ENCODE assay signal across 8 mouse cellular contexts in the genomic region with DNA sequence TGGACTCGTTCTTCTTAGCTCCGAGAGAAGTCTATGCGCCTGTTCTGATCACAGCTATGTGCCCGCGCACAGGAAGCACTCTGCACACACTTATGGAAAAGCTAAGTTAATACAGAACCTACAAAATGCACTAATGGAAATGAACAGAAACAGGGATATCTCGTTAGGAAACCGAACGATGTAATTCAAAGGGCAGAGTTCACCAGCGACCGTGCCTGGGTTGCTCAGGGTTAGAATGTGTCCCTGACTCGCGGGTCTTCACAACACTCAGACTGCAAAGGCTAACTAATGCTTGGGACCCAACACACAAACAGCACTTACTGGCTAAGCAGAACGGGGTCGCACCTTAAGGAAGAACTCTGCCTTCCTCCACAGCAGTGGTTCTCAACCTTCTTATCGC. TPM values are rescaled to one million over a fixed set of nuclear protein-coding genes. Genes with fewer than 3 reads are reported as not detected.
DNase-seq lines count a peak whose midpoint lies in the region; ATAC-seq and TF ChIP-seq lines count a peak whose summit lies in the region.

No protein-coding gene starts in this region.

- H3K36me3 ChIP-seq in thymus, adult 2 months (ENCODE audit: control insufficient read depth, insufficient read depth, low read length) = no peaks in the 10 kb centered on the region; the same call in 1 of the 2 replicates
- H3K36me3 ChIP-seq in embryonic facial prominence, embryonic 15.5 days = peaks cover 11% of the 10 kb centered on the region; the same call in 1 of the 2 replicates
- 0 out of 2 replicates have a peak, but pooled peaks cover 3% of the 10 kb centered on the region for H3K36me3 ChIP-seq in intestine, embryonic 15.5 days
- H3K36me3 ChIP-seq in liver, embryonic 16.5 days (ENCODE audit: control insufficient read depth, insufficient read depth) = peaks cover 4% of the 10 kb centered on the region; the same call in 1 of the 2 replicates
- H3K36me3 ChIP-seq in stomach, postnatal 0 days (ENCODE audit: control insufficient read depth, insufficient read depth, low read length) = no peaks in the 10 kb centered on the region

- TF ChIP-seq CTCF in thymus, adult 2 months (IDR thresholded peaks at IDR 0.05; ENCODE audit: borderline replicate concordance, control insufficient read depth, extremely low read depth, insufficient read depth, low read length, poor library complexity) = no peak
- no peak for TF ChIP-seq CTCF in stomach, postnatal 0 days (IDR thresholded peaks at IDR 0.05; ENCODE audit: low read depth)

- no peak for ATAC-seq in embryonic facial prominence, embryonic 15.5 days (ENCODE audit: insufficient number of reproducible peaks, low FRiP score, low TSS enrichment, low read depth)
- ATAC-seq in intestine, embryonic 15.5 days = peak; percentile 6; the same call in 1 of the 2 replicates
- no peak for ATAC-seq in liver, embryonic 16.5 days (ENCODE audit: low read depth)
- no peak for ATAC-seq in stomach, postnatal 0 days (ENCODE audit: low FRiP score, low TSS enrichment)

- peak overlapping the region; percentile 43; the same call in 1 of the 2 replicates for H3K9ac ChIP-seq in embryonic facial prominence, embryonic 15.5 days
- H3K9ac ChIP-seq in intestine, embryonic 15.5 days = peak overlapping the region; percentile 61; the same call in 1 of the 2 replicates
- H3K9ac ChIP-seq in liver, embryonic 16.5 days (ENCODE audit: low read depth, low read length) = peak overlapping the region; percentile 83
- H3K9ac ChIP-seq in stomach, postnatal 0 days (ENCODE audit: low read length) = no peak overlapping the region

- TF ChIP-seq POLR2A in thymus, adult 2 months (IDR thresholded peaks at IDR 0.05; ENCODE audit: control insufficient read depth, extremely low read depth, insufficient read depth, low read length, poor library complexity) = no peak

- no peaks in the 10 kb centered on the region for H3K27me3 ChIP-seq in thymus, adult 2 months (ENCODE audit: control insufficient read depth, insufficient read depth, low read length)
- H3K27me3 ChIP-seq in embryonic facial prominence, embryonic 15.5 days = peaks cover 17% of the 10 kb centered on the region
- no peaks in the 10 kb centered on the region for H3K27me3 ChIP-seq in intestine, embryonic 15.5 days (replicated peaks)
- H3K27me3 ChIP-seq in liver, embryonic 16.5 days (ENCODE audit: control insufficient read depth, insufficient read depth, low read depth, low read length) = no peaks in the 10 kb centered on the region
- H3K27me3 ChIP-seq in stomach, postnatal 0 days (ENCODE audit: control insufficient read depth, insufficient read depth, low read length) = no peaks in the 10 kb centered on the region

- under 1% methylated on average over 15 of the region's 15 CpGs for whole genome bisulfite sequencing in thymus, adult 2 months
- 6% methylated on average over 15 of the region's 15 CpGs for WGBS in embryonic facial prominence, embryonic 15.5 days
- WGBS in intestine, embryonic 15.5 days = 3% methylated on average over 15 of the region's 15 CpGs
- WGBS in liver, embryonic 16.5 days (ENCODE audit: insufficient replicate concordance) = under 1% methylated on average over 15 of the region's 15 CpGs
- 4% methylated on average over 15 of the region's 15 CpGs for WGBS in stomach, postnatal 0 days

- H3K27ac ChIP-seq in thymus, adult 2 months (ENCODE audit: control insufficient read depth, insufficient read depth, low read length) = no peak overlapping the region
- H3K27ac ChIP-seq in embryonic facial prominence, embryonic 15.5 days (replicated peaks) = no peak overlapping the region
- H3K27ac ChIP-seq in intestine, embryonic 15.5 days = no peak overlapping the region
- peak overlapping the region; percentile 81 for H3K27ac ChIP-seq in liver, embryonic 16.5 days (ENCODE audit: low read length)
- H3K27ac ChIP-seq in stomach, postnatal 0 days (replicated peaks) = no peak overlapping the region

- H3K4me3 ChIP-seq in thymus, adult 2 months (ENCODE audit: control insufficient read depth, insufficient read depth, low read length) = 0 out of 2 replicates have a peak overlapping the region, but pooled peaks have one; percentile 5
- peak overlapping the region; percentile 90 for H3K4me3 ChIP-seq in embryonic facial prominence, embryonic 15.5 days (replicated peaks)
- peak overlapping the region; percentile 84 for H3K4me3 ChIP-seq in intestine, embryonic 15.5 days (replicated peaks)
- peak overlapping the region; percentile 82 for H3K4me3 ChIP-seq in liver, embryonic 16.5 days (ENCODE audit: low read depth, low read length)
- peak overlapping the region; percentile 54 for H3K4me3 ChIP-seq in stomach, postnatal 0 days (ENCODE audit: low read depth, low read length)

- peaks cover 7% of the 10 kb centered on the region for H3K4me1 ChIP-seq in thymus, adult 2 months (replicated peaks; ENCODE audit: control insufficient read depth, insufficient read depth, low read length)
- peaks cover 16% of the 10 kb centered on the region for H3K4me1 ChIP-seq in embryonic facial prominence, embryonic 15.5 days
- H3K4me1 ChIP-seq in intestine, embryonic 15.5 days (replicated peaks) = peaks cover 9% of the 10 kb centered on the region
- H3K4me1 ChIP-seq in liver, embryonic 16.5 days (ENCODE audit: control insufficient read depth, low read depth, low read length) = peaks cover 24% of the 10 kb centered on the region
- H3K4me1 ChIP-seq in stomach, postnatal 0 days (replicated peaks; ENCODE audit: control insufficient read depth, insufficient read depth) = no peaks in the 10 kb centered on the region; the same call in 1 of the 2 replicates

- no peak for TF ChIP-seq EP300 in stomach, postnatal 0 days (optimal IDR thresholded peaks at IDR 0.05)

- DNase-seq in thymus, adult 2 months = peak; percentile 3
- no peak for DNase-seq in thymus, postnatal 10 days (ENCODE audit: low spot score in 2 of 2)
- DNase-seq in stomach, postnatal 0 days (ENCODE audit: low spot score) = peak; percentile 17
- DNase-seq in T-cell, adult 2 months (ENCODE audit: low spot score) = no peak
- DNase-seq in left cerebral cortex, adult 18-20 months (ENCODE audit: low spot score in 2 of 2) = no peak

- peak overlapping the region; percentile 96 for H3K4me2 ChIP-seq in embryonic facial prominence, embryonic 15.5 days (replicated peaks)
- H3K4me2 ChIP-seq in intestine, embryonic 15.5 days (replicated peaks) = peak overlapping the region; percentile 98
- H3K4me2 ChIP-seq in liver, embryonic 16.5 days (ENCODE audit: low read depth, low read length) = peak overlapping the region; percentile 98
- H3K4me2 ChIP-seq in stomach, postnatal 0 days (replicated peaks; ENCODE audit: low read depth) = peak overlapping the region; percentile 99

- H3K9me3 ChIP-seq in embryonic facial prominence, embryonic 15.5 days (replicated peaks) = no peaks in the 10 kb centered on the region
- no peaks in the 10 kb centered on the region for H3K9me3 ChIP-seq in intestine, embryonic 15.5 days
- no peaks in the 10 kb centered on the region for H3K9me3 ChIP-seq in liver, embryonic 16.5 days (replicated peaks; ENCODE audit: control insufficient read depth, low read length)
- H3K9me3 ChIP-seq in stomach, postnatal 0 days (ENCODE audit: control insufficient read depth, low read length) = no peaks in the 10 kb centered on the region

RNA-seq across cellular contexts. Expression of a gene that starts 0.8 kb away (rescaled TPM):
- 3.5 and 4.7 TPM in 2 replicates for polyA plus RNA-seq in thymus, adult 2 months (2012; rRNA removed)
- polyA plus RNA-seq in embryonic facial prominence, embryonic 15.5 days (2015; fragmentation: Nextera tagmentation; extraction: Ambion mirVana) = 4.9 and 6.6 TPM in 2 replicates
- 9.8 and 10.9 TPM in 2 replicates for polyA plus RNA-seq in intestine, embryonic 15.5 days (2015; fragmentation: Nextera tagmentation; extraction: Ambion mirVana)
- polyA plus RNA-seq in liver, embryonic 16.5 days (2015; fragmentation: Nextera tagmentation; extraction: Ambion mirVana) = 52.2 and 55.6 TPM in 2 replicates
- polyA plus RNA-seq in stomach, postnatal 0 days (2015; fragmentation: Nextera tagmentation; extraction: Ambion mirVana) = 3.8 and 6.1 TPM in 2 replicates
- 1 to 10 TPM; 7.9 to 9.5 TPM for total RNA-seq in left cerebral cortex, adult 18-20 months (2021)

RNA-seq across cellular contexts. Expression of a gene that starts 0.9 kb away (rescaled TPM):
- 27.5 and 36.4 TPM in 2 replicates for polyA plus RNA-seq in thymus, adult 2 months (2012; rRNA removed)
- 21.4 and 21.7 TPM in 2 replicates for polyA plus RNA-seq in embryonic facial prominence, embryonic 15.5 days (2015; fragmentation: Nextera tagmentation; extraction: Ambion mirVana)
- polyA plus RNA-seq in intestine, embryonic 15.5 days (2015; fragmentation: Nextera tagmentation; extraction: Ambion mirVana) = 20.4 and 22.0 TPM in 2 replicates
- polyA plus RNA-seq in liver, embryonic 16.5 days (2015; fragmentation: Nextera tagmentation; extraction: Ambion mirVana) = 15.5 and 16.5 TPM in 2 replicates
- 4.1 and 4.7 TPM in 2 replicates for polyA plus RNA-seq in stomach, postnatal 0 days (2015; fragmentation: Nextera tagmentation; extraction: Ambion mirVana)
- 1 to 10 TPM in 1 of 2 experiments, under 1 TPM in 1; 0.73 to 1.0 TPM for total RNA-seq in left cerebral cortex, adult 18-20 months (2021)

RNA-seq across cellular contexts. Expression of a gene that starts 15.4 kb away (rescaled TPM):
- polyA plus RNA-seq in thymus, adult 2 months (2012; rRNA removed) = 38.0 and 40.8 TPM in 2 replicates
- 57.9 and 59.2 TPM in 2 replicates for polyA plus RNA-seq in embryonic facial prominence, embryonic 15.5 days (2015; fragmentation: Nextera tagmentation; extraction: Ambion mirVana)
- 58.4 and 59.7 TPM in 2 replicates for polyA plus RNA-seq in intestine, embryonic 15.5 days (2015; fragmentation: Nextera tagmentation; extraction: Ambion mirVana)
- 21.6 and 23.2 TPM in 2 replicates for polyA plus RNA-seq in liver, embryonic 16.5 days (2015; fragmentation: Nextera tagmentation; extraction: Ambion mirVana)
- polyA plus RNA-seq in stomach, postnatal 0 days (2015; fragmentation: Nextera tagmentation; extraction: Ambion mirVana) = 31.4 and 31.8 TPM in 2 replicates
- total RNA-seq in left cerebral cortex, adult 18-20 months (2021) = 10 to 100 TPM; 55.1 to 59.2 TPM

RNA-seq across cellular contexts. Expression of a gene that starts 54.4 kb away (rescaled TPM):
- polyA plus RNA-seq in thymus, adult 2 months (2012; rRNA removed) = 12.9 and 13.5 TPM in 2 replicates
- polyA plus RNA-seq in embryonic facial prominence, embryonic 15.5 days (2015; fragmentation: Nextera tagmentation; extraction: Ambion mirVana) = 26.6 and 28.2 TPM in 2 replicates
- 21.3 and 24.7 TPM in 2 replicates for polyA plus RNA-seq in intestine, embryonic 15.5 days (2015; fragmentation: Nextera tagmentation; extraction: Ambion mirVana)
- 9.9 and 12.3 TPM in 2 replicates for polyA plus RNA-seq in liver, embryonic 16.5 days (2015; fragmentation: Nextera tagmentation; extraction: Ambion mirVana)
- polyA plus RNA-seq in stomach, postnatal 0 days (2015; fragmentation: Nextera tagmentation; extraction: Ambion mirVana) = 11.2 and 11.7 TPM in 2 replicates
- 10 to 100 TPM; 41.8 to 45.2 TPM for total RNA-seq in left cerebral cortex, adult 18-20 months (2021)

RNA-seq across cellular contexts. Expression of a gene that starts 57.9 kb away (rescaled TPM):
- 0.77 and 0.84 TPM in 2 replicates for polyA plus RNA-seq in thymus, adult 2 months (2012; rRNA removed)
- polyA plus RNA-seq in embryonic facial prominence, embryonic 15.5 days (2015; fragmentation: Nextera tagmentation; extraction: Ambion mirVana) = 1.2 and 2.7 TPM in 2 replicates
- polyA plus RNA-seq in intestine, embryonic 15.5 days (2015; fragmentation: Nextera tagmentation; extraction: Ambion mirVana) = 0.61 and 1.4 TPM in 2 replicates
- not detected in 2 replicates for polyA plus RNA-seq in liver, embryonic 16.5 days (2015; fragmentation: Nextera tagmentation; extraction: Ambion mirVana)
- 0.36 and 0.42 TPM in 2 replicates for polyA plus RNA-seq in stomach, postnatal 0 days (2015; fragmentation: Nextera tagmentation; extraction: Ambion mirVana)
- total RNA-seq in left cerebral cortex, adult 18-20 months (2021) = under 1 TPM in 1 of 2 experiments, not detected in 1; 0.23 TPM

Comparison
In these comparisons a context has a peak if more than half of its experiments do, and no peak if none do; other contexts are left out.
1. DNase-seq: peak in thymus, adult 2 months (single experiment) and stomach, postnatal 0 days (single experiment); none in thymus, postnatal 10 days (0 of 2), T-cell, adult 2 months (single experiment) and left cerebral cortex, adult 18-20 months (0 of 2).
2. H3K4me3 ChIP-seq: peak in every context shown above with its lines; median percentile 90 in embryonic facial prominence, embryonic 15.5 days; 84 in intestine, embryonic 15.5 days; 82 in liver, embryonic 16.5 days; 54 in stomach, postnatal 0 days; 5 in thymus, adult 2 months.
3. Peak in every context shown above with its lines, with median percentiles within 50 percentile points of each other: H3K4me2 ChIP-seq.